Mouse (Mus musculus) C2C12 (cell line): ENCODE results near the gene Vwf.

Experiments
- CEBPB ChIP-seq: IDR thresholded peaks from one replicate; pipeline ENCODE4 v1.6.1; 2011; ENCODE audit warnings: low read depth, mild to moderate bottlenecking, control low read depth, moderate library complexity
- CTCF ChIP-seq: IDR thresholded peaks from one replicate; pipeline ENCODE4 v1.5.1; 2011; ENCODE audit not compliant: control insufficient read depth, insufficient read depth, insufficient read length
- MYOD1 ChIP-seq: IDR thresholded peaks from one replicate; pipeline ENCODE4 v1.6.1; 2011; ENCODE audit warnings: low read depth; ENCODE audit not compliant: control insufficient read depth, insufficient read length
- MYOG ChIP-seq: IDR thresholded peaks from one replicate; pipeline ENCODE4 v1.6.1; 2011; ENCODE audit not compliant: control insufficient read depth, insufficient read length; ENCODE audit errors: extremely low read depth

DNA sequence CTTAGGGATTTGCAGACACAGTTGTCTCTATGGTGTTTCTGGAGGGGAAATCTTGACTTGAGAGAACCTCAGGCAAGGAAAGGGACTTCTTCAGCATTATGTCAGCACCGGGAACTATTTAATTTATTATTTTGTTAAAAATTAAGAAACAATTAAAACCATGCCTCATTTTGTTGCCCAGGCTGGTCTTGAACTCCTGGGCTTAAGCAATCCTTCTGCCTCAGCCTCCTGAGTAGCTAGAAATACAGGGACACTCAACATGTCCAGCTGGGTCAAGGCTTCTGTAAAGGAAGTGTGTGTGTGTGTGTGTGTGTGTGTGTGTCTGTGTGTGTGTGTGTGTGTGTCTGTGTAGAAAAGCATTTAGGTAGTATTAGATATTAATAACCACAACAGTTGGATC lies 71.3 kb downstream of the Vwf start:
- TF ChIP-seq CTCF: no peak
- TF ChIP-seq CEBPB: no peak
- no peak for TF ChIP-seq MYOD1
- no peak for TF ChIP-seq MYOG
